Mouse (Mus musculus) lung, postnatal 14 days (tissue): Measurements from ENCODE around the gene Trim54.

Source experiments
- DNase-seq: peaks from one replicate; pipeline ENCODE4 v3.0.0; 2021

The Trim54 gene

GRCm38 (mm10) chr5:31108000-31108490, 8.5 kb upstream of the Trim54 start, which contains the start of gene Slc30a3:
Slc30a3 (minus strand) TSS chr5:31108237.
- no peak for DNase-seq

GRCm38 (mm10) chr5:31110781-31111180, 5.7 kb upstream of the Trim54 start:
- DNase-seq, result no peak

- no peak for DNase-seq
Observed at GRCm38 (mm10) chr5:31116912-31117311, 400 bp downstream of the Trim54 start.

GRCm38 (mm10) chr5:31121111-31121510, 4.6 kb downstream of the Trim54 start:
- no peak for DNase-seq

GRCm38 (mm10) chr5:31123481-31123880, 7.0 kb downstream of the Trim54 start:
- no peak for DNase-seq

GRCm38 (mm10) chr5:31126050-31126449, 9.5 kb downstream of the Trim54 start:
- no peak for DNase-seq

GRCm38 (mm10) chr5:31136730-31137424, 20.4 kb downstream of the Trim54 start:
- no peak for DNase-seq

- DNase-seq, result no peak
Observed at GRCm38 (mm10) chr5:31137658-31138057, 21.1 kb downstream of the Trim54 start.

GRCm38 (mm10) chr5:31138241-31138967, 21.9 kb downstream of the Trim54 start, which contains the start of gene Ucn:
Ucn (minus strand) TSS chr5:31138829.
- DNase-seq, result no peak

- DNase-seq, result peak; percentile 14
Observed at GRCm38 (mm10) chr5:31138968-31139425, 22.5 kb downstream of the Trim54 start.

- DNase-seq, result no peak
Observed at GRCm38 (mm10) chr5:31149781-31150180, 33.3 kb downstream of the Trim54 start.

- no peak for DNase-seq
Observed at GRCm38 (mm10) chr5:31151746-31152145, 35.2 kb downstream of the Trim54 start.

GRCm38 (mm10) chr5:31153516-31154151, 37.1 kb downstream of the Trim54 start:
- DNase-seq, result no peak

GRCm38 (mm10) chr5:31154152-31154553, 37.6 kb downstream of the Trim54 start, which contains the start of gene Mpv17:
Mpv17 (minus strand) TSS chr5:31154251.
- DNase-seq, result peak; percentile 82

GRCm38 (mm10) chr5:31162462-31162861, 46.0 kb downstream of the Trim54 start:
- no peak for DNase-seq

GRCm38 (mm10) chr5:31164878-31165277, 48.4 kb downstream of the Trim54 start:
- no peak for DNase-seq

- DNase-seq, result no peak
Observed at GRCm38 (mm10) chr5:31168630-31169029, 52.1 kb downstream of the Trim54 start.

GRCm38 (mm10) chr5:31179301-31179765, 62.8 kb downstream of the Trim54 start:
- DNase-seq, result no peak

GRCm38 (mm10) chr5:31179766-31180630, 63.5 kb downstream of the Trim54 start, which contains the start of the genes Gm29609 and Gtf3c2:
Gm29609 (minus strand) TSS chr5:31179911.
Gtf3c2 (minus strand) TSS chr5:31180144.
- DNase-seq, result peak; percentile 95

- no peak for DNase-seq
Observed at GRCm38 (mm10) chr5:31181183-31181770, 64.8 kb downstream of the Trim54 start.

GRCm38 (mm10) chr5:31183678-31184077, 67.2 kb downstream of the Trim54 start:
- DNase-seq, result no peak
